Mouse (Mus musculus) liver, embryonic 13.5 days (tissue): Measurements from ENCODE around the gene Cyb5b. TPM values are rescaled to one million over a fixed set of nuclear protein-coding genes. Genes with fewer than 3 reads are reported as not detected.

Source experiments
- ATAC-seq: fragments of 200-750 bp; cut with Nextera tagmentation; 2 replicates; pipeline ENCODE4 v1.8.0; 2017; ENCODE audit warnings: low read depth, mild to moderate bottlenecking, moderate number of reproducible peaks, moderate library complexity
- DNase-seq: peaks from one replicate; pipeline ENCODE4 v3.0.0; 2022
- H3K27ac ChIP-seq: fragments of 300-500 bp; sonication (generic); 2 replicates; pipeline ENCODE4 v1.5.1; 2015; ENCODE audit warnings: moderate library complexity, mild to moderate bottlenecking, inconsistent platforms
- H3K27me3 ChIP-seq: fragments of 300-500 bp; sonication (generic); 2 replicates; pipeline ENCODE4 v1.6.1; 2015; ENCODE audit warnings: mild to moderate bottlenecking, inconsistent platforms
- H3K36me3 ChIP-seq: fragments of 300-500 bp; sonication (generic); 2 replicates; pipeline ENCODE4 v1.6.1; 2015; ENCODE audit warnings: mild to moderate bottlenecking, inconsistent platforms
- H3K4me1 ChIP-seq: fragments of 300-500 bp; sonication (generic); replicated peaks from 2 replicates; pipeline ENCODE4 v1.6.1; 2015; ENCODE audit warnings: inconsistent platforms
- H3K4me2 ChIP-seq: fragments of 300-500 bp; sonication (generic); 2 replicates; pipeline ENCODE4 v1.6.1; 2015; ENCODE audit warnings: inconsistent platforms, mild to moderate bottlenecking, moderate library complexity
- H3K4me3 ChIP-seq: fragments of 300-500 bp; sonication (generic); replicated peaks from 2 replicates; pipeline ENCODE4 v1.5.1; 2015; ENCODE audit warnings: mild to moderate bottlenecking, inconsistent platforms
- H3K9ac ChIP-seq: fragments of 300-500 bp; sonication (generic); 2 replicates; pipeline ENCODE4 v1.6.1; 2015; ENCODE audit warnings: mild to moderate bottlenecking, inconsistent platforms
- H3K9me3 ChIP-seq: fragments of 300-500 bp; sonication (generic); replicated peaks from 2 replicates; pipeline ENCODE4 v1.6.1; 2016; ENCODE audit warnings: inconsistent platforms
- WGBS: fragments of 180-500 bp; shearing (Covaris S2); methylation state at CpG from one replicate; pipeline ENCODE4 v1.1.7; 2015; ENCODE audit not compliant: insufficient replicate concordance; 5-methylcytosine and 5-hydroxymethylcytosine counted together
- polyA plus RNA-seq: library from polyadenylated mRNA; unstranded; fragments of >200 nt; fragmentation: Nextera tagmentation; extraction: Ambion mirVana; gene quantifications from 2 replicates; pipeline ENCODE4 v1.2.1, GENCODE M21; 2015

Gene Cyb5b
- polyA plus RNA-seq, 1 experiment from 2014 or later: 32.8 TPM

- H3K4me2 ChIP-seq: no peak overlapping the region
- no peak overlapping the region for H3K27ac ChIP-seq
- H3K9me3 ChIP-seq: no peaks in the 10 kb centered on the region
- WGBS: 87% methylated on average over 14 of the region's 14 CpGs
- ATAC-seq: no peak
- H3K36me3 ChIP-seq: peaks cover 42% of the 10 kb centered on the region
- H3K9ac ChIP-seq: no peak overlapping the region
- peaks cover 47% of the 10 kb centered on the region for H3K4me1 ChIP-seq
- H3K4me3 ChIP-seq: no peak overlapping the region
- no peak for DNase-seq
- H3K27me3 ChIP-seq: no peaks in the 10 kb centered on the region
Observed at GRCm38 (mm10) chr8:107153326-107154210, 3.1 kb downstream of the Cyb5b start.

- Histone ChIP-seq H3K4me3 (no peak overlapping the region), H3K4me1 (peaks cover 36% of the 10 kb centered on the region), H3K4me2 (no peak overlapping the region), H3K9me3 (no peaks in the 10 kb centered on the region), H3K36me3 (peaks cover 54% of the 10 kb centered on the region), H3K27me3 (no peaks in the 10 kb centered on the region), H3K27ac (no peak overlapping the region), H3K9ac (no peak overlapping the region)
- DNase-seq (no peak), ATAC-seq (no peak)
Observed at GRCm38 (mm10) chr8:107156816-107157215, 6.4 kb downstream of the Cyb5b start.

GRCm38 (mm10) chr8:107157836-107158235, 7.4 kb downstream of the Cyb5b start:
- Histone ChIP-seq H3K4me1 (peaks cover 28% of the 10 kb centered on the region), H3K9me3 (no peaks in the 10 kb centered on the region), H3K4me3 (no peak overlapping the region), H3K36me3 (peaks cover 56% of the 10 kb centered on the region), H3K27me3 (no peaks in the 10 kb centered on the region), H3K4me2 (no peak overlapping the region), H3K27ac (no peak overlapping the region), H3K9ac (no peak overlapping the region)
- ATAC-seq (peak; percentile 55; the same call in 1 of the 2 replicates), DNase-seq (no peak)
- WGBS: 13% methylated on average over 1 of the region's 1 CpGs

- no peak overlapping the region for H3K4me3 ChIP-seq
- H3K4me1 ChIP-seq: peaks cover 26% of the 10 kb centered on the region
- DNase-seq (no peak), ATAC-seq (no peak)
- no peak overlapping the region for H3K27ac ChIP-seq
- no peaks in the 10 kb centered on the region for H3K9me3 ChIP-seq
- peaks cover 56% of the 10 kb centered on the region for H3K36me3 ChIP-seq
- H3K9ac ChIP-seq: no peak overlapping the region
- no peak overlapping the region for H3K4me2 ChIP-seq
- H3K27me3 ChIP-seq: no peaks in the 10 kb centered on the region
Observed at GRCm38 (mm10) chr8:107158890-107159289, 8.4 kb downstream of the Cyb5b start.

- H3K27me3 ChIP-seq: no peaks in the 10 kb centered on the region
- WGBS: 62% methylated on average over 7 of the region's 7 CpGs
- peaks cover 60% of the 10 kb centered on the region for H3K36me3 ChIP-seq
- peaks cover 10% of the 10 kb centered on the region for H3K4me1 ChIP-seq
- H3K4me3 ChIP-seq: no peak overlapping the region
- H3K4me2 ChIP-seq: no peak overlapping the region
- no peak overlapping the region for H3K9ac ChIP-seq
- H3K9me3 ChIP-seq: no peaks in the 10 kb centered on the region
- no peak overlapping the region for H3K27ac ChIP-seq
- ATAC-seq (peak; percentile 51; the same call in 1 of the 2 replicates), DNase-seq (no peak)
Observed at GRCm38 (mm10) chr8:107164251-107164773, 13.9 kb downstream of the Cyb5b start.

GRCm38 (mm10) chr8:107165745-107166144, 15.3 kb downstream of the Cyb5b start:
- DNase-seq (no peak), ATAC-seq (no peak)
- Histone ChIP-seq H3K27me3 (no peaks in the 10 kb centered on the region), H3K4me2 (no peak overlapping the region), H3K36me3 (peaks cover 69% of the 10 kb centered on the region), H3K4me1 (peaks cover 10% of the 10 kb centered on the region), H3K27ac (no peak overlapping the region), H3K4me3 (no peak overlapping the region), H3K9ac (no peak overlapping the region), H3K9me3 (no peaks in the 10 kb centered on the region)
- 76% methylated on average over 9 of the region's 9 CpGs for WGBS

GRCm38 (mm10) chr8:107167848-107168247, 17.4 kb downstream of the Cyb5b start:
- Histone ChIP-seq H3K27ac (no peak overlapping the region), H3K27me3 (no peaks in the 10 kb centered on the region), H3K36me3 (peaks cover 78% of the 10 kb centered on the region), H3K4me3 (no peak overlapping the region), H3K4me2 (no peak overlapping the region), H3K9ac (no peak overlapping the region), H3K4me1 (peaks cover 10% of the 10 kb centered on the region), H3K9me3 (no peaks in the 10 kb centered on the region)
- ATAC-seq: no peak
- 80% methylated on average over 5 of the region's 5 CpGs for WGBS
- no peak for DNase-seq

GRCm38 (mm10) chr8:107172152-107172551, 21.7 kb downstream of the Cyb5b start:
- Histone ChIP-seq H3K27ac (no peak overlapping the region), H3K4me1 (no peaks in the 10 kb centered on the region), H3K4me2 (no peak overlapping the region), H3K4me3 (no peak overlapping the region), H3K36me3 (peaks cover 78% of the 10 kb centered on the region), H3K9me3 (no peaks in the 10 kb centered on the region), H3K9ac (no peak overlapping the region), H3K27me3 (no peaks in the 10 kb centered on the region)
- DNase-seq (no peak), ATAC-seq (no peak)
- WGBS: 81% methylated on average over 8 of the region's 8 CpGs

GRCm38 (mm10) chr8:107172969-107173645, 22.7 kb downstream of the Cyb5b start:
- Histone ChIP-seq H3K4me2 (no peak overlapping the region), H3K36me3 (peaks cover 81% of the 10 kb centered on the region), H3K4me3 (no peak overlapping the region), H3K27me3 (no peaks in the 10 kb centered on the region), H3K9ac (no peak overlapping the region), H3K27ac (no peak overlapping the region), H3K9me3 (peaks cover 1% of the 10 kb centered on the region; the same call in 1 of the 2 replicates), H3K4me1 (no peaks in the 10 kb centered on the region)
- DNase-seq: no peak
- no peak for ATAC-seq
- WGBS: 71% methylated on average over 9 of the region's 9 CpGs

- H3K4me3 ChIP-seq: no peak overlapping the region
- H3K4me1 ChIP-seq: no peaks in the 10 kb centered on the region
- no peak overlapping the region for H3K9ac ChIP-seq
- no peak overlapping the region for H3K27ac ChIP-seq
- DNase-seq (no peak), ATAC-seq (no peak)
- peaks cover 90% of the 10 kb centered on the region for H3K36me3 ChIP-seq
- peaks cover 8% of the 10 kb centered on the region; the same call in 1 of the 2 replicates for H3K9me3 ChIP-seq
- 88% methylated on average over 6 of the region's 6 CpGs for WGBS
- no peak overlapping the region for H3K4me2 ChIP-seq
- H3K27me3 ChIP-seq: no peaks in the 10 kb centered on the region
Observed at GRCm38 (mm10) chr8:107181122-107181521, 30.7 kb downstream of the Cyb5b start.

GRCm38 (mm10) chr8:107184996-107185395, 34.6 kb downstream of the Cyb5b start:
- no peak for ATAC-seq
- no peaks in the 10 kb centered on the region for H3K9me3 ChIP-seq
- no peak overlapping the region for H3K4me3 ChIP-seq
- H3K9ac ChIP-seq: no peak overlapping the region
- WGBS: 71% methylated on average over 3 of the region's 3 CpGs
- H3K27me3 ChIP-seq: no peaks in the 10 kb centered on the region
- peaks cover 60% of the 10 kb centered on the region for H3K36me3 ChIP-seq
- no peak for DNase-seq
- H3K4me2 ChIP-seq: no peak overlapping the region
- H3K4me1 ChIP-seq: no peaks in the 10 kb centered on the region
- no peak overlapping the region for H3K27ac ChIP-seq
